Mouse (Mus musculus): ENCODE results near the gene Prss35.

Gene Prss35

DNA sequence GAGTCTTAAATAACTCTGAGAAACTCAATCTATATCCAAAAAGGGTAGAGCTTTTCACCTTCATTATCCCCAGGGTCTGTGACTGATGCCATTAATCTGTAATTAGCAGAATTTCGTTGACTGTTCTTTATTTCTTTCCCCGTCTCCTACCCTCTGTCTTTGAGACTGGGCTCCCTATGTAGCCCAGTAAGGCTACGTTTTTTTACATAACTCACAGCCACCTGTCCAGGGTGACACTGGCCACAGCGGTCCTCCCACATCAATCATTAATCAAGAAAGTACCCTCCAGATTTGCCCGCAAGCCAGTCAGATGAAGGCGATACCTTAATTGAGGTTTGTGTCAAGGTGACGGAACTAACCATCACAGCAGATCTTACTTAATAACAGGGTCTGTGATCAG lies 55.6 kb downstream of the Prss35 start:
- DNase-seq, result no peak

GRCm38 (mm10) chr9:86800600-86801163 lies 57.2 kb downstream of the Prss35 start:
- DNase-seq, result peak; percentile 27 to 39
